Mouse (Mus musculus): ENCODE measurements around the gene Map2k7.

DNA sequence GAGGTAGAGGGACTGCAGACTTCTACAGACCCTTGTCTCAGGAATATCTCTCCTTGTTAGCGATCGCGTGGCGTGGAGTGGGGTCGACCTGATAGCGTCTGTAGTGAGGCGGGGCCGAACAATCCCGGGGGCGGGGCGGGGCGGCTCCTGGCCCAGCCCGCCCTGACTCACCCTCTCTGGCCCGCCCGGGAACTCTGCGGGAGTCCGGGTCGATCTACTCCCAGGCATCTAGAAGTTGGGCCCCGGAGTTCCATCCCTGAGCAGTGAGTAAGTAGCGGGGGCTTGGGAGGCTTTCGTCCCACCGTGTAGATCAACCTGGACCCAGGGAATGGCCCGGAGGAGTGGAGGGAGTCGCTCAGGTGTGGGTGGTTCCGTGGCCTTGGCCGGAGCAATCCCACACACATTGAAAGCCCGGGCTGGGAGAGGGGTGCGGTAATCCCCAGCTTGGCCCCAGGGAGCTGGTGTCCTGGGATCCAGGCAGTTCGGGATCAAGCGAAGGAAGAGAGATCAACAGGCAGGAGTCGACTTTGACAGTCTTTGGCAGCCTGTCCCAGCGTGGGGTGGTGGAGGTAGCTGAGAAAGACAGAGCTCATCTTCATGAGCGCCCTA is 11.7 kb upstream of the Map2k7 start, which contains the start of gene Lrrc8e:
- TF ChIP-seq CTCF (IDR thresholded peaks at IDR 0.05; ENCODE audit: low read depth, low read length) = no peak
- no peak for TF ChIP-seq POLR2A (IDR thresholded peaks at IDR 0.05; ENCODE audit: insufficient read depth, low read length)
- TF ChIP-seq EP300 (IDR thresholded peaks at IDR 0.05; ENCODE audit: insufficient read depth, low read depth, low read length) = no peak

Data from ES-Bruce4 (cell line).